Comparison of ENCODE assay signal across 9 mouse cellular contexts in genomic region chr15:6435773-6436172, GRCm38 (mm10). TPM values are rescaled to one million over a fixed set of nuclear protein-coding genes. Genes with fewer than 3 reads are reported as not detected.
DNase-seq lines count a peak whose midpoint lies in the region; ATAC-seq and TF ChIP-seq lines count a peak whose summit lies in the region.
"Had no signal": no experiment of that assay in that cellular context is flagged by ENCODE, and none has a peak within 500 bp of the region (broad histone marks: within the 10 kb centered on the region; RNA-seq: fewer than 3 reads in every experiment).

No protein-coding gene starts in this region.

- no peak for ATAC-seq in hindbrain, embryonic 16.5 days

- 70% methylated on average over 2 of the region's 2 CpGs for WGBS in hindbrain, embryonic 10.5 days
- 74% methylated on average over 2 of the region's 2 CpGs for WGBS in hindbrain, embryonic 16.5 days
- WGBS in embryonic facial prominence, embryonic 10.5 days, result 71% methylated on average over 2 of the region's 2 CpGs
- WGBS in small intestine, adult 2 months, result 27% methylated on average over 2 of the region's 2 CpGs

- H3K4me3 ChIP-seq in hindbrain, embryonic 10.5 days, result no peak overlapping the region
- no peak overlapping the region for H3K4me3 ChIP-seq in hindbrain, embryonic 16.5 days (ENCODE audit: low read length)
- no peak overlapping the region for H3K4me3 ChIP-seq in embryonic facial prominence, embryonic 10.5 days
- no peak overlapping the region for H3K4me3 ChIP-seq in small intestine, adult 2 months (ENCODE audit: low read depth, low read length)
- H3K4me3 ChIP-seq: limb, embryonic 12.5 days had no signal

- no peak overlapping the region for H3K27ac ChIP-seq in hindbrain, embryonic 10.5 days
- H3K27ac ChIP-seq in hindbrain, embryonic 16.5 days (ENCODE audit: low read depth, low read length), result no peak overlapping the region
- no peak overlapping the region for H3K27ac ChIP-seq in embryonic facial prominence, embryonic 10.5 days (replicated peaks)
- H3K27ac ChIP-seq in small intestine, adult 2 months (ENCODE audit: insufficient read depth, low read depth, low read length), result no peak overlapping the region
- H3K27ac ChIP-seq: limb, embryonic 12.5 days had no signal

- DNase-seq in hindbrain, embryonic 10.5 days (ENCODE audit: low spot score), result peak; percentile 16
- DNase-seq in 416B (ENCODE audit: low read depth) (peak; percentile 64), MEL-GATA-1-ER (ENCODE audit: extremely low read depth, low read depth) (peak; percentile 6)
- peak; percentile 36 for DNase-seq in embryonic facial prominence, embryonic 10.5 days (ENCODE audit: low spot score)
- DNase-seq in layer of hippocampus, adult 8-10 months (ENCODE audit: low spot score in 2 of 2), result peak; percentile 4 to 16
- DNase-seq in cerebellum, adult 8-10 months, result no peak

- TF ChIP-seq CTCF in small intestine, adult 2 months (IDR thresholded peaks at IDR 0.05; ENCODE audit: extremely low read depth, insufficient read length, insufficient replicate concordance, low read depth, low read length), result peak; percentile 72; the same call in 1 of the 2 replicates

- TF ChIP-seq POLR2A in small intestine, adult 2 months (IDR thresholded peaks at IDR 0.05; ENCODE audit: low read depth, low read length), result no peak

- peaks cover 6% of the 10 kb centered on the region for H3K36me3 ChIP-seq in hindbrain, embryonic 10.5 days
- H3K36me3 ChIP-seq in hindbrain, embryonic 16.5 days (ENCODE audit: control insufficient read depth, insufficient read depth, low read length), result no peaks in the 10 kb centered on the region
- H3K36me3 ChIP-seq in embryonic facial prominence, embryonic 10.5 days (replicated peaks), result peaks cover 43% of the 10 kb centered on the region
- no peaks in the 10 kb centered on the region for H3K36me3 ChIP-seq in small intestine, adult 2 months (ENCODE audit: control insufficient read depth, insufficient read depth, low read length)

- no peaks in the 10 kb centered on the region for H3K27me3 ChIP-seq in hindbrain, embryonic 10.5 days (ENCODE audit: insufficient read depth, poor library complexity, severe bottlenecking)
- no peaks in the 10 kb centered on the region for H3K27me3 ChIP-seq in hindbrain, embryonic 16.5 days (replicated peaks; ENCODE audit: control insufficient read depth, insufficient read depth, low read length)
- H3K27me3 ChIP-seq in embryonic facial prominence, embryonic 10.5 days (replicated peaks; ENCODE audit: low read depth, poor library complexity, severe bottlenecking), result no peaks in the 10 kb centered on the region
- no peaks in the 10 kb centered on the region for H3K27me3 ChIP-seq in small intestine, adult 2 months (ENCODE audit: control insufficient read depth, insufficient read depth, low read length)
- H3K27me3 ChIP-seq: limb, embryonic 12.5 days had no signal

- no peaks in the 10 kb centered on the region for H3K4me1 ChIP-seq in hindbrain, embryonic 10.5 days (replicated peaks)
- H3K4me1 ChIP-seq in hindbrain, embryonic 16.5 days (ENCODE audit: control insufficient read depth, insufficient read depth, low read depth, low read length), result no peaks in the 10 kb centered on the region
- no peaks in the 10 kb centered on the region for H3K4me1 ChIP-seq in embryonic facial prominence, embryonic 10.5 days
- no peaks in the 10 kb centered on the region for H3K4me1 ChIP-seq in small intestine, adult 2 months (ENCODE audit: control insufficient read depth, insufficient read depth, insufficient read length, low read length)
- H3K4me1 ChIP-seq: limb, embryonic 12.5 days had no signal

- H3K9me3 ChIP-seq in hindbrain, embryonic 10.5 days, result no peaks in the 10 kb centered on the region
- no peaks in the 10 kb centered on the region for H3K9me3 ChIP-seq in hindbrain, embryonic 16.5 days (ENCODE audit: control insufficient read depth, low read length)
- H3K9me3 ChIP-seq in embryonic facial prominence, embryonic 10.5 days, result no peaks in the 10 kb centered on the region; the same call in 1 of the 2 replicates
- H3K9me3 ChIP-seq: limb, embryonic 12.5 days had no signal

- no peak overlapping the region for H3K9ac ChIP-seq in hindbrain, embryonic 16.5 days (ENCODE audit: low read depth, low read length)
- H3K9ac ChIP-seq: limb, embryonic 12.5 days had no signal

- H3K4me2 ChIP-seq in hindbrain, embryonic 16.5 days (ENCODE audit: low read length), result no peak overlapping the region
- H3K4me2 ChIP-seq: limb, embryonic 12.5 days had no signal

RNA-seq across cellular contexts. Expression of gene C9, which starts 9.4 kb away (rescaled TPM):
- not detected in 2 replicates for polyA plus RNA-seq in hindbrain, embryonic 10.5 days (2016; fragmentation: Nextera tagmentation; extraction: Ambion mirVana)
- polyA plus RNA-seq in hindbrain, embryonic 16.5 days (2015; fragmentation: Nextera tagmentation; extraction: Ambion mirVana), result not detected in 2 replicates
- polyA plus RNA-seq in embryonic facial prominence, embryonic 10.5 days (2016; fragmentation: Nextera tagmentation; extraction: Ambion mirVana), result not detected in 2 replicates
- total RNA-seq in layer of hippocampus, adult 8-10 months (2022), result not detected
- polyA plus RNA-seq in small intestine, adult 2 months (2012; rRNA removed), result not detected in 2 replicates
- polyA plus RNA-seq: limb, embryonic 12.5 days had no signal
